Mouse (Mus musculus) embryonic fibroblast, embryonic 13.5 days (primary cell): Measurements from ENCODE around the gene Arhgdig.

Experiments
- CTCF ChIP-seq: IDR thresholded peaks from 2 replicates; pipeline ENCODE4 v1.5.1; 2011; ENCODE audit warnings: mild to moderate bottlenecking, control low read depth, low read length, moderate library complexity, borderline replicate concordance; ENCODE audit not compliant: insufficient read depth
- POLR2A ChIP-seq: IDR thresholded peaks from 2 replicates; pipeline ENCODE4 v1.6.1; 2011; ENCODE audit warnings: low read depth, mild to moderate bottlenecking, control low read depth, low read length, moderate library complexity

GRCm38 (mm10) chr17:26198892-26199291, 8.7 kb downstream of the Arhgdig start, which contains the start of gene Pdia2:
- no peak for TF ChIP-seq CTCF
- no peak for TF ChIP-seq POLR2A
